Mouse (Mus musculus) thymus, postnatal 10 days (tissue): ENCODE results near the gene Narfl.
"Not testable (repeated sequence)": the region's sequence is repeated elsewhere in the genome, so short reads cannot be mapped to it uniquely, and the experiment has no call there.

Experiments
- DNase-seq, 2 experiments: peaks; one replicate each; pipeline ENCODE4 v3.0.0; 2021; ENCODE audit warnings: low spot score in 2 of 2

Narfl gene

DNA sequence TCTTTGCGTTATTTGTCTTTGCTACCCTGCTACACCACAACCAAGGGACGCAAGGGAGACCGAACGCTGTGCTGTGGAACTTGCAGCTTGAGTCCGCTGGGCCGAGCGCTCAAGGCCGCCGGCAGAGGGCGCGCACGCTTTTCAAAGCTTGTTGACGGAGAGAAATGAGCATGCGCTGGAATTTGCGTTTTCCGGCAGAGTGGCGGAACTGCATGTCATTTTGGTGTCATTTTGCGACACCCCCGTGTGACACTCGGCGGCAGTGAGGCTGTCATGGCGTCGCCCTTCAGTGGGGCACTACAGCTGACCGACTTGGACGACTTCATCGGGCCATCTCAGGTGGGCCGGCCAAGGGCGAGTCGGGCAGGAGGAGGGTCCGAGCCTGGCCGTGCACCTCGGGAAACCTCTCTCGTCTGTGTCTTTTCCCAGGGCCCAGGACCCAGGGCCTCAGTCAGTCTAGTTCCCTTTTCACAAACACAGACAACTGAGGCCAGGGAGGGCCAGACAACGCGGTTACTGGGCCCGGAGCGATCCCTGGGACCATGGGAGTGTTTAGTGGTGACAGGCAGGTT lies at the start of gene Narfl:
Narfl (plus strand) TSS at position 228 of the 572 bp plus-strand sequence.
- DNase-seq, result peak; percentile 92 to 99

DNA sequence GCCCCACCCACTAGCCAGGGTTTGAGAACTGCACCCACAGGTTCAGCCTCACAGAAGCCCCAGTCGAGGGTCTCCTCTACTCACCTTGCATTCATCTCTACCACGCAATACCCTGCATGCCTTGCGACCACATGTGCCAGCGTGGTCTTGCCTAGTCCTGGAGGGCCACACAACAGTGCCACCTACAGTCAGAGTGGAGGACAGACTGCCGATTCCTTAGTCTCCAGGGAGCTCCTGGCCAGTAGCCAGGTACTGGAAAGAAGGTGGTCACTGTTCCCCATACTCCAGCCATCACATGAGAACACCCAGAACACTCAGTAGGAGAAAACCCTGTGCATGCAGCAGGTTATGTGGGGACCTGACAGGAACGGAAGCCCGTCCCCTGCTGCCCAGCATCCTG lies 49.7 kb upstream of the Narfl start:
- no peak for DNase-seq

DNA sequence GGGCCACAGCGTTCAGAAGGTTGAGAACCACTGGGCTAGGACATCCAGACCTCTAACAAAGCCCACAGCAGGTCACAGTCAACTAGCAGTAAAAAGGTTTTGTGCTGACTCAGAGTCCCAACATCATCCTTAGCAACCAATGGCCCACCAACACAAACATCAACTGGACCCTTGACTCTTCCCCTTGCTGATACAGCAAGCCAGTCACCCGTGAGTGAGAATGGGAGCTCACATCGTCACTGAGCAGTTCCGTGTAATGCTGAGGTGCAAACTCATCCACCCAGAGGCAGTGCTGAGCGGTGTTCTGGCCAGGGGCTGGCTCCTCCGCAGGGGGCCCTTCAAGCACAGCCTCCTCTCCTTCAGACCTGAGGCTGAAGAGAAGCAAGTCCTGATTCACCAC lies 48.3 kb upstream of the Narfl start:
- no peak for DNase-seq

DNA sequence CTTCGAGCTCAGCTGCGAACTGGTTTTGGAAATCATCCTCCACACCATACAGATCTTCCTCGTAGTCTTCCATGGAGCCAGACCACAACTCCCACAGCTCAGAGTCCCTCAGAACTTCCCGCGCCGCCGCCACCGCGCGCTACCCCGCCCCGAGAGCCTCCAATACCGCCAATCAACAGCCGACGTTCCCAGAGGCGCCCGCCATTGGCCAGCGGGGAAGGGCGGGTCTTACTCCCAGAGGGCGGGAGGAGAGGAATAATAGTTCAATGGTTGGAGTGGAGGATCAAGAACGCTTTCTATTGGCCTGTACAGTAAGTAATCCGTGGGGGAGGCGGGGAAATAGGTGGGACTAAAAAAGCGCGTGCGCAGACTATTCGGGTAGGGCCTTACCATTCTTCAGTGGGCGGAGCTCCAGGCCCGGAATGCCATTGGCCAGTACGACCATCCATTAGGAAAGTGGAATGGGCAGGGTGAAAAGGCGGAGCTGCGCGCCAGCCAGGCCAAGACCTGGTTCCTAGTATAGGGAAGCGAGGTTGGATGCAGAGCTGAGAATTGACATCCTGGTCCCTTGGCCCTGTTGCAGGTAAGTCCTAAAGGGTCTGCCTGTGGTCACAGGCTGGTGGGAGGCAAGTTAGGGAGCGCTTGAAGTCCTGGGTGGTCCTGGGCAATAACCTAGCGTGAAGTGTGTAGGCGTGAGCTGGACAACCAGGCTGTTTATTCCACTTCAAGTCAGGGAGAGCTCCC lies 46.1 kb upstream of the Narfl start, which contains the start of the genes Chtf18 and Rpusd1:
Chtf18 (minus strand) TSS at position 155 of the 744 bp plus-strand sequence.
Rpusd1 (plus strand) TSS at position 406 of the 744 bp plus-strand sequence.
- DNase-seq, result peak; percentile 94 to 97

DNA sequence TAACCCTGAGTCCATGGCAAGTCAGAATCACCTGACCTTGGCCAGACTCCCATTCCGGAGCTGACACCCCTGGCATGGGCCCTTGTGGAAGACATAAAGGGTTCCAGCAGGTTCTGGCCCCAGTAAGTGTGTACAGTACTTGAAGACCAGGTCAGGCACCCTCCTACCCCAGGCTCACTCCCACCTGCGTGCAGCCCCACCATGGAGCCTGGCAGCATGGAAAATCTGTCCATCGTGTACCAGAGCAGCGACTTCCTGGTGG lies 45.6 kb upstream of the Narfl start:
- no peak for DNase-seq

DNA sequence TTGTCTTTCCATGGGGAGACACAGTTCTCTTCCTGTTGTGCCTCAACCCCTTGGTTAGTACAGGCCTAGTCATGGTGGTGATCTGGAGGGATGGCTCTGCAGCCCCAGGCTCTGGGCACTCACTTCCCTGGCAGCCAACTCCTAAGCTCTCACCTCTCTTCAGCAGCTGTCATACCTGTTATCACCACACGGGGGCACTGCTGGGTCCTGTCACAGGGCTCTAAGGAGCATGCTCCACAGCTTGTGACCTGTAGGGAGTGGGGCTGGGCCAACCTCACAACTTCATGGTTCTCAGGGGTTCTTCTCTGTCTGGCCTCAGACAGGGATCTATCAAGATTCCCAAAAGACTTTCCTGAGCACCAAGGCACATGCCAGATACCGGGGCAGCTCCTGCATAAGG lies 41.5 kb upstream of the Narfl start:
- peak; percentile 53 to 79 for DNase-seq

DNA sequence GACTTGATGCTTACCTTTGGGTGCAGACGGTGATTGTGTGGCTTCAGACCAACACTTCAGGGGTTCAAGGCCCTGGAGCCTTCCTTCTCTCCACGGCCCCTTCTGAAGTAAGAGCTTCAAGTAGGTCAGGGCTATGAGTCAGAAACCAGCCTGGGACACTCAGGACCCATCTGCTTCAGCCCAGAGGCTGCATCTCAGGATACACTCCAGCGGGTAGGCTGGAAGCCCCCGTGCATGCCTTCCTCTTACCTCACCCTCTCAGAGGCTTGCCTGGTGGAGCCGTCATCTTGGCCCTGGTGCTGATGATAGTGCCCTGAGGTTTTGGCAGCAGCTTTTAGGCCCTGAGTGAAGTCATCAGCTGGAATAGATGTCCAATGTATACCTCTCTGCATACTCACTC lies 38.3 kb upstream of the Narfl start:
- no peak for DNase-seq

DNA sequence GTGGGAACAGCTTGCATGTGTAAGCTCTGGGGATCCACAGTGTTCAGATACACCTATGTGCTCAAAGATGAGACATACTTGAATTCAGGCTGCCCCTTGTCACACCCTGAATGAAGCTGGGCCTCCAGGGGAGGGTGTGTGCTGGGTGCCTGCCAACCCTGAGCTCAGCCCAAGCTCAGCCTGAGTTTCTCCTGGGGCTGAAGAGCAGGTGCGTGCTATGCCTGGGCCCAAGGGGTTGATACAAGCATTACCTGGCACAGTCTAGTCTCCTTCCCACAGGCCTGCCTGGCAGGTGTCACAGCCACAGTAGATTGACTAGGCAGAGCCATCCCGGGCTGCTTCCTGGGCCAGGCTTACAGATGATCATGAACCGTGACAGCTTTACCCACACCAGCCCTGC lies 37.8 kb upstream of the Narfl start, which contains the start of gene Mslnl:
Mslnl (plus strand) TSS at position 298 of the 400 bp plus-strand sequence.
- DNase-seq, result no peak

DNA sequence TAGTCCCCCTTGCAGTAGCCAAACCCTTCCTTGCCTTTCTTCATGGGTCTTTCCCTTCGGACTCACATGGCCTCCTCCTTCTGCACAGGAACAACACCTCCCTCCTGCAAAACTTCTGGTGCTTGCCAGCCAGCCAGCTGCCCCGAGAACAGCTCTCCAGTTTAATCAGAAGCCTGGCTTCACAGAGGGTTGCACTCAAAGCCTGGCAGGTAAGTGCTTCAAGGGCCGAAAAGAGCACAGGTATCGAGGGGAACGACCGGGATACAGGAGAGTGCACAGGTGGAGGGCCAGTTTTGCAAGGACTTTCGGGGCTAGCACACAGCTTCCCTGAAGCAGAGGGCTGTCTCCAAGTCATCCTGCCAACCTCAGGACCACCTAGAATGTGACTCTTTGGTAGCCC lies 34.7 kb upstream of the Narfl start:
- DNase-seq, result no peak

DNA sequence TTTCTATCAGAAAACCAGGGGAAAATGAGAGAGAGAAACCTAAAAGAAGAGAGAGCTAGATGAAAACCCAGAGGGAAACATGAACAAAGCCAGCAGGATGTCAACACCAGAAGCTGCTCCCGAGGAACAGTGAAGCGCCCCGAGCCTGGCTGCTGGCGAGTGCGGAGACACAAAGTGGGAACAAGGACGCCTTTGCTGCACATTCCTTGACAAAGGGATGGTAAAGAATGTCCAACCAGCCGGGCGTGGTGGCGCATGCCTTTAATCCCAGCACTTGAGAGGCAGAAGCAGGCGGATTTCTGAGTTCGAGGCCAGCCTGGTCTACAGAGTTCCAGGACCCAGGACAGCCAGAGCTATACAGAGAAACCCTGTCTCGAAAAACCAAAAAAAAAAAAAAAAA lies 32.1 kb upstream of the Narfl start:
- DNase-seq, result not testable (repeated sequence)

DNA sequence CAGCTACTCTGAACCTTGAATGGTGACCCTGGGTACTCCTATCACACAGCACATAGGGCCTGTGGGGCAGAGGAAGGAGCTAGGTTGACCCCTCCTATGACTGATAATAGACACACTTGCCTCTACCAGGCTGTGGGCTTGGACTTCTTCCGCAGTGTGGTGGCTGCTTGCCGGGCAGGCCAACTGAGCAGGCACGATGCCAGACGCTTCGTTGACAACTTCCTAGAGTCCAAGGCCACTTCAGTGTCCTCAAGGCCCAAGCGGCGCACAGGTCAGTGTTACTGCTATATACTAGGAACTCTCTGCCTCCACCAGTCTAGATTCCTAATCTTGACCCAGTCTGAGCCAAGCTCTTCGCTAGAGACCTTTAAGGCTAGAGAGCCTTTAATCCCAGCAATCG lies 29.7 kb upstream of the Narfl start:
- no peak for DNase-seq

DNA sequence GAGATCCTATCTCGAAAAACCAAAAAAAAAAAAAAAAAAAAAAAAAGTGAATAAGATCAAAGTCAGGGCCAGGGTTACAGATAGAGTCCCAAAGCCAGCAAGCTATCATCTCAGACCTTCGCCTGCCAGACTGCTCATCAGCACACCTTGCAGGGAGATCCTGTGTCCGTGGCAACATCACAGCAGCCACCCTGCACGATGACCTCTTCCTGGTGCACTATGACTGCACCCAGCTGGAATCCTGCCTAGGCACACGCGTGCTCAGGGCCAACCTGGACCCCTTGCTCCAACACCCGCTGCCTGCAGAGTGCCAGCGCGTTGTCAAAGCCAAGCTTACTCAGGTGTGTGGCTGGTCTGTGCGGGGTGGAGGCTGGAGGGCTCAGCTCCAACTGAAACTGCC lies 29.3 kb upstream of the Narfl start:
- no peak for DNase-seq

DNA sequence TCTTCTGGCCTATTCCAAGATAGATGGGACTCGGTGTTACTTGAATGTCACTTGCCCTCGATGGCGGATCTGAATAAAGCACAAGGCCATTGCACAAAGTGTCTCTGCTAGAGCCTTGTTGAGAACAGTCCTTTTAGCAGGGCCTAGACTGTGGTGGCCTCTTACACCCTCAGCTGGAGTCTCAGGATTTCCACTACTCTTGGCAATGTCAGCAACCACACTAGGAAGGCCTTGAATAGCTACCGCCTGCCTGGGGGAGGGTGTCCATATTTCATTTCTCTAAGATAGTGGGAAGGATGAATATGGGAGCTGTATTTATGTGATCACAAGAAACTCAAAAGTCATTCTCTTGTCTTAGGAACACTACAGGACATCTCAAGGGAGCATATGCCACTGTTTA lies 25.3 kb upstream of the Narfl start:
- no peak for DNase-seq

DNA sequence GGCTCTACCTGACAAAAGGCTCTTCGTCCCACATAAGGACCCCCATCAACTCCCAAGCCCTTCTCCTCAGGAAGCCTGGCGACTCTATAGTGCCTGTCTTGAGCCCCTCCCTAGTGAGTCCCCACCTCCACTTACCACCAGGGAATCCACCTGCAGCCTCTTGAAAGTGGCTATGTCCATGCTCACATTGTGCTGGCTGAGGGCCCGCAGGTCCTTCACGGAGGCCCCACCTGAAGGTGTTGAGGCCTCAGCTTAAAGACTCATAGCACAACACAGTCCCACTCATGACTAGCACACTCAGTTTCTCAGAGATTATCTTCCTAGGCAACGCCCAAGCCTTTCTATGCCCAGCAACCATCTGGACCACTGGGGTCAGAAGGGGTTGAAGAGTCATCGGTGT lies 24.3 kb upstream of the Narfl start:
- DNase-seq, result no peak

DNA sequence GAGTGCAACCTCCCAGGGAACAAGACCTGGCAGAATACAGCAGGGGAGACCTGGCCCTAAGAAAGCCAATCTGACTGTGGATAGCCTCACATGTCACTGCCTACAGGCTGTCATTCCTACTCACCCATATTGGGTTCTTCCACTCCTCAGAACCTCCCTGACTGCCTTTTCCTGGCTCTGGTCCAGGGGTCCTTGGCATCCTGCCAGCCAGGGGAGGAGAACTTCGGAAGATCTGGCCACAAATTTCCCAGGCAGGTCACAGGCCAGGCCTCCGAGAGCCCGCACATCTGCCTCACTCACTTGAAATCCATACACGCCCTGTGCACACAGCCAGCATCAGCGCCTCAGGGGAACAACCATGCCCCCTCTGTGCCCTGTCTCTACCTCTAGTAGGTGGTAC lies 22.1 kb upstream of the Narfl start:
- no peak for DNase-seq

DNA sequence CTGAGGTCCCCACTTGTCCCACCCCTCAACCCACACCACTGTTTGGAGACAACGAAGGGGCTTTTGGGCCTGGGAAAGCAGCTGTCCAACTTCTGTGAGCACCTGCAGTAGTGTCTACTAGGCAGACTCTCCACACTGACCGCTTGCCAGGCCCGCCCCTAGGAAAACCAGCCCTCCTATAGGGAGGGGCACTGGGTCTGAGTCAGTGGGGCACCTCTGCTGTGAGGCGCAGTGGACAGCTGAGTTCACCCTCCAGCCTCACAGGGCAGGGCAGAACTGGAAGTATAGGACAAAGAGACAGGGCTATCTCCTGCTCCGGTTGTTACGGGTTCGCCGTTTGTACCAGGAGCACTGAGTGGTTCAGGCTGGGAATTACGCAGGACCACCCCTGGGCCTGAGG lies 19.3 kb upstream of the Narfl start, which contains the start of gene Msln:
Msln (minus strand) TSS at position 138 of the 400 bp plus-strand sequence.
- DNase-seq, result no peak

DNA sequence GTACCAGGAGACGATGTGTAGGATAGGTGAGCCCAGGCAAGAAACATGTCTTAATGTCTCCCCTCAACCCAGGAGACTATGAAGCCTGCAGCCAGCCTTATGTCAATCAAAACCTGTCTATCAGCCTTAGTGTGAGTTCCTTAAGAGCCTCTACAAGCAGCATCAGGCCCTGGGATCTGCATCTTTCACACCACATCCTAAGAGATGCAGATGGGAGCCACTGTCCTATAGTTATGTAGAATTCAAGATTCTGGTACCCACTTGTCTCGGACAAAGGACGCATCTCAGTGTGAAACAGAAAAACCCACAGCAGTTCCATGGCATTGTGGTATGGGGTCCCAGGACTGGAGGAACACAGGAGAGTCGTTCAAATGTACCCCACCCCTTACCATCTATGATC lies 18.5 kb upstream of the Narfl start:
- no peak for DNase-seq

DNA sequence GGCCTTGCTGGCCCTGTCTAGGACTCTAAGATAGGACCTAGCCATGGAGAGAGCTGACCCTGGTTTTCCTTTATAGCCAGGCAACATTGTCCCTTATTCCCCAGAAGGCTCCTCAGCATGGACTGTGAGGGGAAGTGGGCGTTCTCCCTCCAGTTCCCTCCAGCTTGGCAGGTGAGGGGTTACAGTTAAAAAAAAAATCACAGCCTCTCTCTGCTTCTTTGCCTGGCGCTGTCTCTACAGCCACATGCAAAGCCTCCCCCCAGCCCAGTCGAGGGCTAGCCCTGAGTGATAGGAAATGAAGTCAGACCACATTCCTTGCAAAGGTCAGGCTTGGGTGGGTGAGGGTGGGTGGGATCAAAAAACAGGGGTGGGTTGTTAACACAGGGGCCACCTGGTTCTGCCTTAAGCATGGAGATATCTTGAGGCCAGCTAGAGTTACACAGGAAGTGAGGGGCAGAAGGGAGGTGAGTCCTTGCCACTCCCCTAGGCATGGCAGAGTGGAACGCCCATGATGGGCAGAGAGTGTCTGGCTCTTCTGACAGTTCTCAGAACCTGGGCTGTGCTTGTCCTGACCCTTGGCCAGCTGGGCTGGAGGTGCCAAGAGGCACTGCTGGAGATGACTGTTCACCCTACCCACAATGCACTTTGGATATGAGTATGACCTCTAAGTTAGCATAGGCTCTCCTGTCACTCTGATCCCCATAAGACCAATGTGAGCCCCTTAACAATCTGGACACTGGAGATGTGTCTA lies 17.8 kb upstream of the Narfl start:
- no peak for DNase-seq

DNA sequence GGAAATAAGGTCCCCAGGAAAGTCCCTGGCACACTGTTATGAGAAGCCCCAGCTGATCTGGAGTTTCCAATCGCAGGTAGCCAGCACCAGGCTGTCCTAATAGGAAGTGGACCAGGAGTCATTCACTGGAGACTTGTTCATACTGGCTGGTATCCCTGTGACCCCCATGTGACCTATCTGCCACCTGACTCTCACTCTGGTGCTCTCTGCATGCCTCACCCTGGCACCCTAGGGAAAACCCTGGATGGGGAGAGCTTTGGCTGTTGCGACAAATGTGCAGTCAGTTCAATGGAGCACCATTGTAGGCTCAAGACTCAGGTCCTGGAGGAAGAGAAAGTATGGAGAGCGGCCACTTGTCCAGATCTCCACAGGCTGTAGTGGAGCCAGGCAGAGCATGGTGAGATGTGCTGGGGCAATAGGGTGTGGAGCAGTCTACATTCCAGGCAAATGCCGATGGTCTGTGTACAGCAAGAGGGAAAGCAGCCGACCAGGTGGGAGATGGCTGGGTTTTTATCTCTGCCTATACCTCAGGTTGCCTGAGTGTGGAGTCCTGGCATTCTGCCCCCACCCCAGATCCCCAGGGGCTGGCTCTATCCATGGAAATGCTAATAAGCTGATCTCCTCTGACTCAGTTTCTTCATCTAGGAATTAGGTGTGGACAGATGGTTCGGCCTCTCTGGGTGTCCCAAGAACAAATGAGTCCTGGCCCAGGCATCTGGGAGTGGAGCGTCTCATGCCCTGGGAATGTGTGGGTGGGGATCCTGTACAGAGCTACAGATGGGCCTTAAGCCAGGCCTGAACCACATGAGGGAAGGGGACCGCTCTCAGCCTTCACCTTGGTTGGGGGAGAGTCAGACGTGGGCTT lies 17.0 kb upstream of the Narfl start:
- no peak for DNase-seq

DNA sequence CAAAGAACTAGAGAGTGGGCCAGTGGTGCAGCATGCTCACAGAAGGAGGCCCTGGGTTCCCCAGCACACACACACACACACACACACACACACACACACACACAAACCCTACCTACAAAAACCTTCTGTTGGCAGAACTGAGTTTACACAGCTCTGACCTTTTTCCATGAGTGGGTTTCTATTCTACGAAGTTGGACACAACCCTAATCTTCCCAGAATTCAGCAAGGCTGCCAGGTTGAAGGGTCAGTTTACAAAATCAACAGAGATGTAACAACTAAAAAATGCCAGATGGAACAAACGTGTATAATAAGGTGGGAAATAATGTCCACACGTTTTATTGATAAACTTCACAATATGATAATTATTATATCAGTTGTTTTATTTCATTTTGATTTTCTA lies 15.9 kb upstream of the Narfl start:
- DNase-seq, result no peak

DNA sequence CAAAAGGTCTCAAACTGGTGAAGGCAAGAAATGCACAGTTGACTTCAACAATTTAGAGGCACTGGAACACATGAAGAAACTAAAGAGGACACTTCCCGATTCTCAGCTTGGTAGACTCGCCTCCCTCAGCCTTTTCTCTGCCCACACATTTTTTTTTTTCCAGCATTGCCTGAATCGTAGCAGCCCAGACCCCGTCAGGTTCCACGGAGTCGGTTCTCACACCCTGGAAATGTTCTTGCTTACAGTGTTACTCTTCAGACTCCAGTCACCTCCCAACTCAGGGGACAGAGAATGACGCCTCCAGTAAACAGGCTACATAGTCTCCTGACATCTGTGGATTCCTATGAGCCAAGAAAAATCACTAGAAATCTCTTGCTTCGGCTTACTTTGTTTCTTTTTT lies 13.4 kb upstream of the Narfl start:
- DNase-seq, result no peak

DNA sequence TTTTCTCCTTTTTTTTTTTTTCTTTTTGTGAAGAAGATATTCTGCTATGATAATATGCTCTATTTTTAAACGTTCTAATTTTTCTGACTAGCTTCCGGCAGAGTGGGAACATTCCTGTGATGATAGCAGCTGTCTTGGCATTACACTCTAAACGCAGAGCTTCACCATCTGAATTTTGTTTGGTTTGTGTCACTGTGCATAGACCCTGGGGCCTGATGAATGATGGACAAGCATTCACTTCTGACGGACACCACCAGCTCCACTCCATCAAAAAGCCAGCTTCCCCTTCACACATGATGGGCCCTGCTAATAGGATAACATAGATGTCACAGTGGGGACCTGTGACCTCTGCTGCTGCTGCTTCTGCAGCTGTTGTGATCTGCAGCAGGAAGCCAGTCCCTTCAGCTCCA lies 12.0 kb upstream of the Narfl start:
- no peak for DNase-seq
